Mouse (Mus musculus): Measurements from ENCODE around the gene Zscan4c.
"Not testable (repeated sequence)": the region's sequence is repeated elsewhere in the genome, so short reads cannot be mapped to it uniquely, and the experiment has no call there.

Gene Zscan4c

DNA sequence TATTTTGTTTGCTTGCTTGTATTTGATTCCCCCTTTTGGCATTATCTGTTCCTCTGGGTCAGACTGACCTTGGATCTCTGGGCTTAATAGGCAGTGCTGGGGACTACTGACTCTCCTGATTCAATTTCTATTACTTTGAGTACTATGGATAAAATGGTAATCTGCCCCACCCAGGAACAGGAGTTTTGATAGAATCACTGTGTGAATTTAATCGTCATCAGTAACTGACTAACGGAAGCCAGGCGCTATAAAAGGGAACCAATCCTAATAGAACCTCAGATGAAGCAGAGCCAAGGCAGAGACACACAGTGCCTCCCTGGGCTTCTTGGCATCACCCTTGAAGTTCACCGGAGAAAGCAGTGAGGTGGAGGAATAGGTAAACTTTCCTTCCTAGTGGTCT is at the start of gene Zscan4c:
Gene Zscan4c, plus strand, starts transcription at position 301 of the 400 bp plus-strand sequence.
- not testable (repeated sequence) for DNase-seq (ENCODE audit: low read depth)

Measured in NIH3T3 (cell line).